Mouse (Mus musculus): ENCODE measurements around the gene Dnah6. TPM values are rescaled to one million over a fixed set of nuclear protein-coding genes. Genes with fewer than 3 reads are reported as not detected.

Gene Dnah6
- total and polyA plus RNA-seq, 3 experiments, result under 0.01 to 0.06 (median 0.04) TPM

GRCm38 (mm10) chr6:73209598-73209997, 11.9 kb downstream of the Dnah6 start:
- in situ Hi-C loops (cut with MboI; ENCODE audit: low pct_ligation_motif_present, low pct_unique_long_range_greater_than_20kb, low sequenced_read_pairs) (no loop called here), dilution Hi-C loops (cut with MboI; ENCODE audit: extremely low pct_ligation_motif_present, extremely low pct_unique_long_range_greater_than_20kb, low sequenced_read_pairs) (no loop called here)
- no peak overlapping the region for H3K4me2 ChIP-seq (ENCODE audit: insufficient read depth, low read depth, poor library complexity, severe bottlenecking)
- H3K9ac ChIP-seq (ENCODE audit: insufficient read depth, low read depth), result no peak overlapping the region
- H3K27ac ChIP-seq (ENCODE audit: insufficient read depth, low read depth), result no peak overlapping the region
- H3K4me1 ChIP-seq (ENCODE audit: control insufficient read depth in 1 of 2, insufficient read depth in 2 of 2), result peaks cover 0 to 16% of the 10 kb centered on the region in 2 experiments; a peak in 3 of 4 replicates
- no peaks in the 10 kb centered on the region for H3K36me3 ChIP-seq (replicated peaks in 1 of 2; ENCODE audit: control insufficient read depth in 1 of 2, insufficient read depth in 1 of 2, low read length in 1 of 2)
- H3K9me3 ChIP-seq (replicated peaks; ENCODE audit: low read length), result no peaks in the 10 kb centered on the region
- DNase-seq (ENCODE audit: extremely low read depth), result no peak
- H3K79me2 ChIP-seq (replicated peaks; ENCODE audit: control insufficient read depth, extremely low read depth, insufficient read depth, poor library complexity, severe bottlenecking), result no peaks in the 10 kb centered on the region
- TF ChIP-seq KAT2A (IDR thresholded peaks at IDR 0.05; ENCODE audit: insufficient replicate concordance, low read length), result no peak
- H3K4me3 ChIP-seq (replicated peaks in 1 of 3; ENCODE audit: low read depth in 2 of 3, low read length in 2 of 3, poor library complexity in 1 of 3), result no peak overlapping the region
- no peaks in the 10 kb centered on the region for H3K27me3 ChIP-seq (replicated peaks)

GRCm38 (mm10) chr6:73204937-73205336, 16.5 kb downstream of the Dnah6 start:
- dilution Hi-C loops (cut with MboI; ENCODE audit: extremely low pct_ligation_motif_present, extremely low pct_unique_long_range_greater_than_20kb, low sequenced_read_pairs), result no loop called here
- no peaks in the 10 kb centered on the region for H3K9me3 ChIP-seq (replicated peaks; ENCODE audit: low read length)
- no peak overlapping the region for H3K9ac ChIP-seq (ENCODE audit: insufficient read depth, low read depth)
- H3K27me3 ChIP-seq (replicated peaks), result no peaks in the 10 kb centered on the region
- in situ Hi-C loops (cut with MboI; ENCODE audit: low pct_ligation_motif_present, low pct_unique_long_range_greater_than_20kb, low sequenced_read_pairs), result no loop called here
- H3K4me2 ChIP-seq (ENCODE audit: insufficient read depth, low read depth, poor library complexity, severe bottlenecking), result no peak overlapping the region
- DNase-seq (ENCODE audit: extremely low read depth), result peak; percentile 27
- TF ChIP-seq PAX5 (IDR thresholded peaks at IDR 0.05; ENCODE audit: low read length) (no peak), ZKSCAN1 (IDR thresholded peaks at IDR 0.05; ENCODE audit: borderline replicate concordance, low read depth, low read length) (no peak), NELFE (IDR thresholded peaks at IDR 0.05; ENCODE audit: low read depth, low read length) (no peak), CHD1 (IDR thresholded peaks at IDR 0.05; ENCODE audit: low read depth, low read length) (no peak), RCOR1 (conservative IDR thresholded peaks at IDR 0.05; ENCODE audit: low read depth, low read length) (no peak), CHD2 (IDR thresholded peaks at IDR 0.05; ENCODE audit: low read length) (no peak), SMC3 (IDR thresholded peaks at IDR 0.05; ENCODE audit: low read depth, low read length) (peak; percentile 38), UBTF (IDR thresholded peaks at IDR 0.05; ENCODE audit: low read depth, low read length) (no peak), HCFC1 (IDR thresholded peaks at IDR 0.05; ENCODE audit: low read depth, low read length) (no peak), MAX (IDR thresholded peaks at IDR 0.05; ENCODE audit: low read length) (no peak), CTCF (conservative IDR thresholded peaks at IDR 0.05 in 1 of 2, IDR thresholded peaks at IDR 0.05 in 1 of 2; ENCODE audit: low read depth in 2 of 2, low read length in 2 of 2) (peak; percentile 20 to 58; a peak in 2 of 4 replicates), RAD21 (IDR thresholded peaks at IDR 0.05; ENCODE audit: low read depth, low read length) (peak; percentile 48)
- H3K79me2 ChIP-seq (replicated peaks; ENCODE audit: control insufficient read depth, extremely low read depth, insufficient read depth, poor library complexity, severe bottlenecking), result no peaks in the 10 kb centered on the region
- no peak overlapping the region for H3K27ac ChIP-seq (ENCODE audit: insufficient read depth, low read depth)
- no peaks in the 10 kb centered on the region for H3K36me3 ChIP-seq (replicated peaks in 1 of 2; ENCODE audit: control insufficient read depth in 1 of 2, insufficient read depth in 1 of 2, low read length in 1 of 2)
- peaks cover 5 to 23% of the 10 kb centered on the region in 2 experiments for H3K4me1 ChIP-seq (ENCODE audit: control insufficient read depth in 1 of 2, insufficient read depth in 2 of 2)
- H3K4me3 ChIP-seq (replicated peaks in 1 of 3; ENCODE audit: low read depth in 2 of 3, low read length in 2 of 3, poor library complexity in 1 of 3), result no peak overlapping the region

- dilution Hi-C loops (cut with MboI; ENCODE audit: extremely low pct_ligation_motif_present, extremely low pct_unique_long_range_greater_than_20kb, low sequenced_read_pairs), result no loop called here
- H3K27ac ChIP-seq (ENCODE audit: insufficient read depth, low read depth), result no peak overlapping the region
These were observed 17.7 kb downstream of the Dnah6 start for GRCm38 (mm10) chr6:73203724-73204123.

More at GRCm38 (mm10) chr6:73203724-73204123, 17.7 kb downstream of the Dnah6 start:
- in situ Hi-C loops (cut with MboI; ENCODE audit: low pct_ligation_motif_present, low pct_unique_long_range_greater_than_20kb, low sequenced_read_pairs), result no loop called here
- Histone ChIP-seq H3K9me3 (replicated peaks; ENCODE audit: low read length) (no peaks in the 10 kb centered on the region), H3K4me1 (ENCODE audit: control insufficient read depth in 1 of 2, insufficient read depth in 2 of 2) (peaks cover 5 to 18% of the 10 kb centered on the region in 2 experiments), H3K4me3 (replicated peaks in 1 of 3; ENCODE audit: low read depth in 2 of 3, low read length in 2 of 3, poor library complexity in 1 of 3) (no peak overlapping the region), H3K36me3 (replicated peaks in 1 of 2; ENCODE audit: control insufficient read depth in 1 of 2, insufficient read depth in 1 of 2, low read length in 1 of 2) (no peaks in the 10 kb centered on the region), H3K9ac (ENCODE audit: insufficient read depth, low read depth) (no peak overlapping the region), H3K27me3 (replicated peaks) (no peaks in the 10 kb centered on the region), H3K4me2 (ENCODE audit: insufficient read depth, low read depth, poor library complexity, severe bottlenecking) (no peak overlapping the region), H3K79me2 (replicated peaks; ENCODE audit: control insufficient read depth, extremely low read depth, insufficient read depth, poor library complexity, severe bottlenecking) (no peaks in the 10 kb centered on the region)
- TF ChIP-seq MAX (IDR thresholded peaks at IDR 0.05; ENCODE audit: low read length), result peak; percentile 22; the same call in 1 of the 2 replicates
- TF ChIP-seq ZNF384 (IDR thresholded peaks at IDR 0.05; ENCODE audit: low read depth, low read length), result no peak
- no peak for TF ChIP-seq ZC3H11A (IDR thresholded peaks at IDR 0.05; ENCODE audit: low read depth, low read length)
- no peak for TF ChIP-seq USF1 (IDR thresholded peaks at IDR 0.05; ENCODE audit: low read depth, low read length)
- TF ChIP-seq UBTF (IDR thresholded peaks at IDR 0.05; ENCODE audit: low read depth, low read length), result no peak
- peak; percentile 12 for DNase-seq (ENCODE audit: extremely low read depth)
